Mouse (Mus musculus): ENCODE measurements at regions not wholly inside any gene's neighbourhood (a gene's known extent, or its start where the extent isn't known, plus 50 kb on each side); places are given as distances from the start of the nearest gene placed in this dataset.

DNA sequence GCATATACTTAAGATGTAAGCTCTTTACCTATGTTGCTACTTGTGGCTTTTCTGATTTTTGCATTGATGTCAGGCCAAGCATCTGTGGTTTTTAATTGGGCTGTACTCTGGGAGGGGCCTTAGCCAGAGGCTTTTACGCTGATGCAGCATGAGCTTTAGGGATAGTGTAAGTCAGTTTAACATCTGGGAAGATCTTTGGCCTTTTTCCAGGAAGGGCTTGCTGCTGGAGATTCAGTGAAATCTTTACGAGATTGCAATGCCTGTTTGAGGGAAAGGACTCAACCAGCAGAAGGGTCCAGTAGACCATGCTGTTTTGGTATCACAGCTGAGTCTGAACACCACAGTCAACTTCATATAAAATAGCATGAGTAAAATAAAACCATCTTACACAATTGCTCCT is 127.6 kb upstream of the Serp2 start:
- no peaks in the 10 kb centered on the region for H3K79me2 ChIP-seq (ENCODE audit: control insufficient read depth, insufficient read depth)
- H3K4me3 ChIP-seq (ENCODE audit: insufficient read depth, poor library complexity, severe bottlenecking): no peak overlapping the region
- no peak overlapping the region for H3ac ChIP-seq (ENCODE audit: control insufficient read depth, insufficient read length, low read depth)
- no peaks in the 10 kb centered on the region for H3K36me3 ChIP-seq (ENCODE audit: control insufficient read depth, insufficient read depth)
- H3K27me3 ChIP-seq (ENCODE audit: control insufficient read depth, insufficient read depth, insufficient read length): no peaks in the 10 kb centered on the region
- TF ChIP-seq CTCF (IDR thresholded peaks at IDR 0.05; ENCODE audit: control insufficient read depth, insufficient read depth, insufficient read length) (no peak), USF1 (IDR thresholded peaks at IDR 0.05; ENCODE audit: low read depth) (no peak), CEBPB (IDR thresholded peaks at IDR 0.05; ENCODE audit: low read depth) (no peak), FOSL1 (IDR thresholded peaks at IDR 0.05; ENCODE audit: insufficient read depth, low read length, poor library complexity, severe bottlenecking) (no peak), MYOD1 (IDR thresholded peaks at IDR 0.05; ENCODE audit: control insufficient read depth, insufficient read length, low read depth) (no peak), MYOG (IDR thresholded peaks at IDR 0.05; ENCODE audit: control insufficient read depth, extremely low read depth, insufficient read length) (no peak), MAX (IDR thresholded peaks at IDR 0.05) (no peak)
- no peaks in the 10 kb centered on the region for H3K79me3 ChIP-seq (ENCODE audit: low read depth)

DNA sequence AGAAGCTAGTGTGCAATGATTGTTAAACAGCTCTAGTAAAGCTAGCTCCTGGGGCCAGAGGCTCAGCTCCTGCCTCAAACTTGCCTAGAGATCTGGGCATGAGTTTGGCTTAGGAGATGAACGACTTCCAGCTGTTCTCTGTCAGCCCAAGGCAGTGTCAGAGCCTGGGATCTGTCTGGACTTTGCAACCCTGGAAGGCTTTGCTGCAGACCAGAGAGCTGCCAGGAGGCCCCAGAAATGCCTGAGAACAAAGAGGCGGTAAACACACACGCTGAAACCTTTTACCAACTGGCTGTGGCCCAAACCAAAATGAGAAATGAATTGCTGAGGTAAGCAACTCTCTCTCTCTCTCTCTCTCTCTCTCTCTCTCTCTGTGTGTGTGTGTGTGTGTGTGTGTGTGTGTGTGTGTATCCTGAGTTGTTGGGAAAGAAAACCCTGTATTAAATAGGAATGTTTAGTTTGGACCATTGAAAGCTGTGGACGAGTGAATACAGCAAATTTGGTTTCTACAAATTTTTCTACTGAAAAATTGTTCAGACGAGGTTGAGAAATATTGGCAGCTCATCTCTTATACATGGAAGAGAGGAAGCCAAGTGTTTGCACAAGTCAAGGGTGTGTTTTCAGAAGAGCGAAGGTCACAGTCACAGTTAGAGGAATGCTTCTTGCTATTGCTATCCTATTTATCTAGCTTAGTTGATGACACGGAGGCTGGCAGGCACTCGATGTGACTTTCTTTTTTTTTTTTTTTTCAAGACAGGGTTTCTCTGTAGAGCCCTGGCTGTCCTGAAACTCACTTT is 125.1 kb upstream of the Serp2 start:
- Histone ChIP-seq H3K79me2 (ENCODE audit: control insufficient read depth, insufficient read depth) (no peaks in the 10 kb centered on the region), H3K4me3 (ENCODE audit: insufficient read depth, poor library complexity, severe bottlenecking) (no peak overlapping the region), H3ac (ENCODE audit: control insufficient read depth, insufficient read length, low read depth) (no peak overlapping the region), H3K27me3 (ENCODE audit: control insufficient read depth, insufficient read depth, insufficient read length) (no peaks in the 10 kb centered on the region), H3K79me3 (ENCODE audit: low read depth) (no peaks in the 10 kb centered on the region), H3K36me3 (ENCODE audit: control insufficient read depth, insufficient read depth) (no peaks in the 10 kb centered on the region)
- TF ChIP-seq MYOD1 (IDR thresholded peaks at IDR 0.05; ENCODE audit: control insufficient read depth, insufficient read length, low read depth) (peak; percentile 22), USF1 (IDR thresholded peaks at IDR 0.05; ENCODE audit: low read depth) (no peak)

DNA sequence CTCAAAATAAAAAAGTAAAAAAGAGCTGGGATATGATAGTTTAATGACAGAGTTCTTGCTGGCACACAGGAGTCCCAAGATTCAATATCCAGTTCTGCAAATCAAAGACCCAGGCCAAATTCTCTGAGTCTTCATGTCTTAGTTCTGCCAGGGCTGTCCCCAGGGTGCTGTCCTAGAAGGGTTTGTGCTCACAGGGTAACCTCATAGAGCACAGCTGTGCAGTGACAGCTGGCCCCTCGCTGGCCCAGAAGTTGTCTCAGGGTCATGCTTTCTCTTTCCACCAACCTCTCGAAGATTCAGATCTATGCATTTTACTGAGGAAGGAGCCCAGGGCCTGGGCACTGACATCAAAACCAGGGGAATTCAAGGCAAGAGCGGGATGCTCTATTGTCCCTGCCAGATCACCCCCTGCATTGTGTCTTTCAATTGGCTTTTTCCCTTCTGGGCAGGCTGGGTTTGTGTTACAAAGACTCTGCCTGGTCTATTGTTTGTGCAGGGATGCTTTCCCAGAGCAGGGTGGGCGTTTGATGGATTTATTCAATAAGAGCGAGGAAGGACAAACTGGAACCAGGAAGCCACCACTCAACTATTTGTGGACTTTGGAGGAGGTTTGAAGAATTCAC is 121.9 kb upstream of the Serp2 start:
- Histone ChIP-seq H3K4me3 (ENCODE audit: insufficient read depth, poor library complexity, severe bottlenecking) (no peak overlapping the region), H3K27me3 (ENCODE audit: control insufficient read depth, insufficient read depth, insufficient read length) (no peaks in the 10 kb centered on the region), H3K36me3 (ENCODE audit: control insufficient read depth, insufficient read depth) (no peaks in the 10 kb centered on the region), H3K79me3 (ENCODE audit: low read depth) (no peaks in the 10 kb centered on the region), H3K79me2 (ENCODE audit: control insufficient read depth, insufficient read depth) (no peaks in the 10 kb centered on the region), H3ac (ENCODE audit: control insufficient read depth, insufficient read length, low read depth) (no peak overlapping the region)
- TF ChIP-seq FOSL1 (IDR thresholded peaks at IDR 0.05; ENCODE audit: insufficient read depth, low read length, poor library complexity, severe bottlenecking) (no peak), USF1 (IDR thresholded peaks at IDR 0.05; ENCODE audit: low read depth) (no peak), CTCF (IDR thresholded peaks at IDR 0.05; ENCODE audit: control insufficient read depth, insufficient read depth, insufficient read length) (no peak), CEBPB (IDR thresholded peaks at IDR 0.05; ENCODE audit: low read depth) (no peak), MYOD1 (IDR thresholded peaks at IDR 0.05; ENCODE audit: control insufficient read depth, insufficient read length, low read depth) (no peak), MYOG (IDR thresholded peaks at IDR 0.05; ENCODE audit: control insufficient read depth, extremely low read depth, insufficient read length) (no peak)

DNA sequence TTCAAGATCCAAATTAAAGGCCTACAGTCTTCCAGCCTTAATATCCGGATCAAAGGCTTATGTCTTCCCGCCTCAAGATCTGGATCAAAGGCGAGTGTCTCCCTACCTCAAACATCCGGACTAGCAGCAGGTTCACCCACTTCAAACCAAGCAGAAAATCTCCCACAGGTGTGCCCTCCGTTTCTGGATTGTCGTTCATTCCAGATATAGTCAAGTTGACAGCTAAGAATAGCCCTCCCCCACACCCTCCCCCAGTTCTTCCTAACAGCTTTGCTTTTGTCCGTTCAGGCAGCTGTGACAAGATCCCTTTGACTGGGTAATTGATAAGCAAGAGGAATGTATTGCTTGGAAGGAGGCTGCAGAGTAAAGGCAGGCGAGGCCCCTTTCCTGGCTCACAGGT is 118.3 kb upstream of the Serp2 start:
- no peaks in the 10 kb centered on the region for H3K79me2 ChIP-seq (ENCODE audit: control insufficient read depth, insufficient read depth)
- no peak overlapping the region for H3K4me3 ChIP-seq (ENCODE audit: insufficient read depth, poor library complexity, severe bottlenecking)
- no peaks in the 10 kb centered on the region for H3K27me3 ChIP-seq (ENCODE audit: control insufficient read depth, insufficient read depth, insufficient read length)
- H3K79me3 ChIP-seq (ENCODE audit: low read depth): no peaks in the 10 kb centered on the region
- no peak for TF ChIP-seq CTCF (IDR thresholded peaks at IDR 0.05; ENCODE audit: control insufficient read depth, insufficient read depth, insufficient read length)
- TF ChIP-seq MAX (IDR thresholded peaks at IDR 0.05): no peak
- no peak for TF ChIP-seq MYOG (IDR thresholded peaks at IDR 0.05; ENCODE audit: control insufficient read depth, extremely low read depth, insufficient read length)
- no peak for TF ChIP-seq USF1 (IDR thresholded peaks at IDR 0.05; ENCODE audit: low read depth)
- TF ChIP-seq CEBPB (IDR thresholded peaks at IDR 0.05; ENCODE audit: low read depth): no peak
- TF ChIP-seq MYOD1 (IDR thresholded peaks at IDR 0.05; ENCODE audit: control insufficient read depth, insufficient read length, low read depth): no peak
- no peak for TF ChIP-seq FOSL1 (IDR thresholded peaks at IDR 0.05; ENCODE audit: insufficient read depth, low read length, poor library complexity, severe bottlenecking)
- H3K36me3 ChIP-seq (ENCODE audit: control insufficient read depth, insufficient read depth): no peaks in the 10 kb centered on the region
- no peak overlapping the region for H3ac ChIP-seq (ENCODE audit: control insufficient read depth, insufficient read length, low read depth)

DNA sequence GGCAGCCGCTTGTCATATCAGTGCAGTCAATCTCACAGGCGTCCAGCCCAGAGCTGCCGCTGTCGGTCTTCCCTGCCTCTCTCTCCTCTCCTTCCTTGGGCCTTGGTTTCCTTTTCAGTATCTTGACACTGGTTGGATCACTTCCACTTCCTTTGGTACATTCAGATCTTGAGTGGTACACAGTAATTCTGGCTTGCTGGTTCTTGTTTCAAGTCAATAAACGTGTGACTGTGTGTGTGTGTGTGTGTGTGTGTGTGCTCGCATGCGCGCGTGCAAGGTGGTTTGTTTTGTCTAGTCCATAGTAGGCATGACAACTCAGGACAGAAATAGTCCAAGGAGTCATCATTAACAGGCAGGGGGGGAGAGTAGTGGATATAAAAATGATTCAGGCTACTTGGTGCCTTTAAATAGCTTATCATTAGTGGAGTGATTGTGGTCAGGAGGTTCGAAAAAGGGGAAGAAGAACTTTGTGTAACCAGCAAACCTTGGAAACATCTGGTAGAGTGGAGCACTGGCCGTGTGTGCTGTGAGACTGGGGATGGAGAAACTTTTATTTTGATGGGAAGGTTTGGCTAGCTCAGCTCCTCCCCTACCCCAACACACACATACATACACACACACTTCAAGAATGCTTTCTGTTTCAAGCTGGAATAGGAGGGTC is 117.1 kb upstream of the Serp2 start:
- Histone ChIP-seq H3K79me3 (ENCODE audit: low read depth) (no peaks in the 10 kb centered on the region), H3K36me3 (ENCODE audit: control insufficient read depth, insufficient read depth) (no peaks in the 10 kb centered on the region), H3K27me3 (ENCODE audit: control insufficient read depth, insufficient read depth, insufficient read length) (no peaks in the 10 kb centered on the region), H3ac (ENCODE audit: control insufficient read depth, insufficient read length, low read depth) (no peak overlapping the region), H3K79me2 (ENCODE audit: control insufficient read depth, insufficient read depth) (no peaks in the 10 kb centered on the region), H3K4me3 (ENCODE audit: insufficient read depth, poor library complexity, severe bottlenecking) (no peak overlapping the region)
- no peak for TF ChIP-seq CTCF (IDR thresholded peaks at IDR 0.05; ENCODE audit: control insufficient read depth, insufficient read depth, insufficient read length)

DNA sequence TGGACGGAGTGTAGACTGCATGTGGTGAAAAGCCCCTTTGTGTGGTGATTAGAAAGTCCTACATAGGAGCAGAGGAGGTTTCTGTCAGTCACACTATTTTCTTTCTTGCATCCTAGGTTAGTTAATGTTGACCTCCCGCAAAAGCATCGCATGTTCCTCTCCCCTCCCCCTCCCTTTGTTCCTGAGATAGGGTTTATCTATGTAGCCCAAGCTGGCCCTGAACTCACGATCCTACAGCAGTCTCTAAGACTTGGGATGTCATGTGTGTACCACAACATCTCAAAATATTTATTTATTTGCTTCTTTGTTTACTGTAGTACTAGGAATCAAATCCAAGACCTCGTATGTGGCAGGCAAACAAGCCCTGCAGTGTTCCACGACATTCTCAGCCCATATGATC is 116.2 kb upstream of the Serp2 start:
- H3ac ChIP-seq (ENCODE audit: control insufficient read depth, insufficient read length, low read depth): no peak overlapping the region
- TF ChIP-seq CTCF (IDR thresholded peaks at IDR 0.05; ENCODE audit: control insufficient read depth, insufficient read depth, insufficient read length) (no peak), CEBPB (IDR thresholded peaks at IDR 0.05; ENCODE audit: low read depth) (no peak), FOSL1 (IDR thresholded peaks at IDR 0.05; ENCODE audit: insufficient read depth, low read length, poor library complexity, severe bottlenecking) (no peak), MAX (IDR thresholded peaks at IDR 0.05) (no peak), MYOD1 (IDR thresholded peaks at IDR 0.05; ENCODE audit: control insufficient read depth, insufficient read length, low read depth) (no peak), MYOG (IDR thresholded peaks at IDR 0.05; ENCODE audit: control insufficient read depth, extremely low read depth, insufficient read length) (no peak), USF1 (IDR thresholded peaks at IDR 0.05; ENCODE audit: low read depth) (no peak)

More for the DNA sequence above, 116.2 kb upstream of the Serp2 start:
- H3K36me3 ChIP-seq (ENCODE audit: control insufficient read depth, insufficient read depth): no peaks in the 10 kb centered on the region
- H3K79me3 ChIP-seq (ENCODE audit: low read depth): no peaks in the 10 kb centered on the region
- H3K79me2 ChIP-seq (ENCODE audit: control insufficient read depth, insufficient read depth): no peaks in the 10 kb centered on the region
- no peaks in the 10 kb centered on the region for H3K27me3 ChIP-seq (ENCODE audit: control insufficient read depth, insufficient read depth, insufficient read length)
- no peak overlapping the region for H3K4me3 ChIP-seq (ENCODE audit: insufficient read depth, poor library complexity, severe bottlenecking)

Data from C2C12 (cell line).